Mouse (Mus musculus) thymus, adult 2 months (tissue): ENCODE results near the gene Fbxl20. TPM values are rescaled to one million over a fixed set of nuclear protein-coding genes. Genes with fewer than 3 reads are reported as not detected.

ENCODE experiments used
- DNase-seq: peaks from one replicate; pipeline ENCODE4 v3.0.0; 2021
- H3K27ac ChIP-seq: fragments of 200-500 bp; 2 replicates; pipeline ENCODE4 v1.5.1; 2012; ENCODE audit warnings: low read length, control low read depth; ENCODE audit not compliant: control insufficient read depth, insufficient read depth
- H3K27me3 ChIP-seq: fragments of 200-500 bp; 2 replicates; pipeline ENCODE4 v1.6.1; 2012; ENCODE audit warnings: mild to moderate bottlenecking, low read length, moderate library complexity, mixed read lengths; ENCODE audit not compliant: control insufficient read depth, insufficient read depth
- H3K36me3 ChIP-seq: fragments of 200-500 bp; 2 replicates; pipeline ENCODE4 v1.6.1; 2012; ENCODE audit warnings: mild to moderate bottlenecking, low read length, moderate library complexity; ENCODE audit not compliant: control insufficient read depth, insufficient read depth
- H3K4me1 ChIP-seq: fragments of 200-500 bp; replicated peaks from 2 replicates; pipeline ENCODE4 v1.6.1; 2012; ENCODE audit warnings: low read length; ENCODE audit not compliant: control insufficient read depth, insufficient read depth
- H3K4me3 ChIP-seq: fragments of 200-500 bp; 2 replicates; pipeline ENCODE4 v1.5.1; 2012; ENCODE audit warnings: mild to moderate bottlenecking, low read length, control low read depth, moderate library complexity; ENCODE audit not compliant: control insufficient read depth, insufficient read depth
- CTCF ChIP-seq: fragments of 200-500 bp; IDR thresholded peaks from 2 replicates; pipeline ENCODE4 v1.5.1; 2012; ENCODE audit warnings: mild to moderate bottlenecking, control low read depth, low read length, moderate library complexity, borderline replicate concordance; ENCODE audit not compliant: control insufficient read depth, poor library complexity, insufficient read depth; ENCODE audit errors: extremely low read depth
- POLR2A ChIP-seq: fragments of 200-500 bp; IDR thresholded peaks from 2 replicates; pipeline ENCODE4 v1.6.1; 2012; ENCODE audit warnings: mild to moderate bottlenecking, low read length, control low read depth, moderate library complexity; ENCODE audit not compliant: control insufficient read depth, poor library complexity, insufficient read depth; ENCODE audit errors: extremely low read depth
- WGBS: fragments of 180-500 bp; shearing (Covaris S2); methylation state at CpG from one replicate; pipeline ENCODE4 v1.1.7; 2018; 5-methylcytosine and 5-hydroxymethylcytosine counted together
- polyA plus RNA-seq: library from polyadenylated mRNA; depleted of rRNA; stranded (reverse); fragments of >200 nt; gene quantifications from 2 replicates; pipeline ENCODE4 v1.2.3, GENCODE M21; 2012; rRNA removed

Fbxl20 gene
- polyA plus RNA-seq, 1 experiment: 40.3 TPM

- H3K27ac ChIP-seq: no peak overlapping the region
- no peaks in the 10 kb centered on the region for H3K27me3 ChIP-seq
- no peak for DNase-seq
- H3K4me1 ChIP-seq: peaks cover 9% of the 10 kb centered on the region
- TF ChIP-seq CTCF: no peak
- no peak for TF ChIP-seq POLR2A
- 85% methylated on average over 6 of the region's 6 CpGs for WGBS
- H3K4me3 ChIP-seq: no peak overlapping the region
- H3K36me3 ChIP-seq: no peaks in the 10 kb centered on the region
Observed at GRCm38 (mm10) chr11:98042741-98043140, 107.5 kb downstream of the Fbxl20 start.

DNA sequence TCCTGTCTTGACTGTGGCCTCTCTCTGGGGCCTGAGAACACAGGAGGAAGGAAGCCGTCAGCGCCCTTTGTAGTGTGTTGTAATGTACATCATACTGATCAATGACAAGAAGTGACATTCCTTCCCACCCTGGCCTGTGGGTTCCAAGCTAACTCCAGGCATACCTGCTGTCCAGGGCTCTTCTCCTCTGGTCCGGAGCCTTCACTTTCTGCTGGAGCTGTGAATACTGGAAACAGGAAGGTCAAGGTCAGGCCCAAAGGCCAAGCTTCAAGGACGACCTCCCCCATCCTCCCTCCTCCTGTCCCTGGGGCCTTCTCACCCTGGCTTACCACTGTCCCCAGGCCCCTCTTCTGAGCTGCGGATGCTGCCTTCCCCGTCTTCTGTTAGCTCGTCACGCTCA lies 109.2 kb downstream of the Fbxl20 start:
- Histone ChIP-seq H3K4me1 (peaks cover 7% of the 10 kb centered on the region; the same call in 1 of the 2 replicates), H3K27ac (no peak overlapping the region), H3K36me3 (no peaks in the 10 kb centered on the region), H3K4me3 (no peak overlapping the region), H3K27me3 (no peaks in the 10 kb centered on the region; the same call in 1 of the 2 replicates)
- TF ChIP-seq POLR2A (no peak), CTCF (no peak)
- no peak for DNase-seq
- 94% methylated on average over 8 of the region's 8 CpGs for WGBS

DNA sequence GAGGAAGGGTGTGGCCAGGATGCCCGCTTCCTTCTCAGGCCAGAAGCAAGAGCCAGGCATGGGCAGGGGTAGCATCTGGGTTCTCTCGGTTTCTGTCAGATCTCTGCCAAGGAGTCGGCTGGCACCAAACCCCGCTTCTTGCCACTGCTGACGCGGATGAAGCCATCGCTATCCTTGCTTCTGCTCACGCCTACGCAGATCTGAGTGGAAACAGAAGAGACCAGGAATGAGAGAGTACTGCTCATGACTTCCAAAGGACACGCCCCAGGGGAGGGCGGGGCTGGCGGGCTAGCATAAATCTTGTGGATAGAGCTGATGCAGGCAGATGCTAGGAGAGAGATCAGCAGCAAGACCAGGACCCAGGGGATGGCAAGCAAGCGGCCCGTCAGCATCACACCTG lies 112.3 kb downstream of the Fbxl20 start:
- Histone ChIP-seq H3K27me3 (peaks cover 3% of the 10 kb centered on the region; the same call in 1 of the 2 replicates), H3K4me1 (no peaks in the 10 kb centered on the region; the same call in 1 of the 2 replicates), H3K27ac (no peak overlapping the region), H3K36me3 (no peaks in the 10 kb centered on the region), H3K4me3 (no peak overlapping the region)
- DNase-seq: no peak
- 86% methylated on average over 14 of the region's 14 CpGs for WGBS
- TF ChIP-seq POLR2A: no peak

GRCm38 (mm10) chr11:98035977-98036377 lies 114.2 kb downstream of the Fbxl20 start:
- no peaks in the 10 kb centered on the region; the same call in 1 of the 2 replicates for H3K4me1 ChIP-seq
- TF ChIP-seq CTCF (no peak), POLR2A (no peak)
- 2% methylated on average over 27 of the region's 27 CpGs for WGBS
- H3K27ac ChIP-seq: no peak overlapping the region
- H3K36me3 ChIP-seq: peaks cover 1% of the 10 kb centered on the region
- H3K27me3 ChIP-seq: peaks cover 3% of the 10 kb centered on the region; the same call in 1 of the 2 replicates
- no peak for DNase-seq
- no peak overlapping the region for H3K4me3 ChIP-seq

DNA sequence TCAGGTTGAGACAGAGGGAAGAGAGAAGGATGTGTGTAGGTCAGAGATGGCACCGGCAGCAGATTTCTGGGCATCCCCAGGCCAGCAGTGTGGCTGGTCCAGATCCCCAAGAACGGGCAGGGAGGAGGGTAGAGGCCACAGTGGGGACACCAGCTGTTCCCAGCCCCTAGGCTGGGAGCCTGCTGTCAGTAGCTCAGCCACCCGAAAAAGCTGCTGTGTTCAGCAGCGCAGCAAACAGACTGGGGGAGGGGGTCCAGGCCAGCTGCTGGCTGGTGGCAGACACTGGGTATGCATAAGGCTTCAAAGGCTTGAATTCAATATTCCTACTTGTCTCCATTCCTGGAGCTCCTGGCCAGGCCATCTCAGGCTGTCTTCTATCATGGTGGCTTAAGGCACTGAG lies 115.4 kb downstream of the Fbxl20 start:
- DNase-seq: no peak
- Histone ChIP-seq H3K4me1 (no peaks in the 10 kb centered on the region; the same call in 1 of the 2 replicates), H3K4me3 (no peak overlapping the region), H3K27me3 (peaks cover 3% of the 10 kb centered on the region; the same call in 1 of the 2 replicates), H3K27ac (no peak overlapping the region), H3K36me3 (peaks cover 12% of the 10 kb centered on the region)
- no peak for TF ChIP-seq POLR2A
- no peak for TF ChIP-seq CTCF
- 73% methylated on average over 4 of the region's 4 CpGs for WGBS

GRCm38 (mm10) chr11:98034061-98034460 lies 116.1 kb downstream of the Fbxl20 start:
- Histone ChIP-seq H3K27me3 (peaks cover 3% of the 10 kb centered on the region; the same call in 1 of the 2 replicates), H3K36me3 (peaks cover 20% of the 10 kb centered on the region), H3K4me1 (no peaks in the 10 kb centered on the region; the same call in 1 of the 2 replicates), H3K4me3 (no peak overlapping the region), H3K27ac (no peak overlapping the region)
- DNase-seq: no peak
- WGBS: 89% methylated on average over 5 of the region's 5 CpGs
- TF ChIP-seq POLR2A: no peak
- no peak for TF ChIP-seq CTCF

Other genes starting within 250 kb of the Fbxl20 start
- gene Plxdc1, start 164.0 kb downstream of the Fbxl20 start, polyA plus RNA-seq: 77.5 and 94.1 TPM in 2 replicates
- 181 and 217 TPM in 2 replicates for gene Arl5c, start 154.2 kb downstream of the Fbxl20 start, polyA plus RNA-seq
- gene Cacnb1, start 127.4 kb downstream of the Fbxl20 start, polyA plus RNA-seq: 27.1 and 32.9 TPM in 2 replicates
- gene Rpl19, start 123.7 kb downstream of the Fbxl20 start, polyA plus RNA-seq: 1,012 and 1,033 TPM in 2 replicates
- 0.50 and 0.55 TPM in 2 replicates for gene Stac2, start 96.9 kb downstream of the Fbxl20 start, polyA plus RNA-seq
- gene Med1, start 42.9 kb upstream of the Fbxl20 start, polyA plus RNA-seq: 29.0 and 30.8 TPM in 2 replicates
- gene Cdk12, start 52.7 kb upstream of the Fbxl20 start, polyA plus RNA-seq: 27.0 and 30.4 TPM in 2 replicates
- 0.12 and 0.22 TPM in 2 replicates for gene Neurod2, start 179.2 kb upstream of the Fbxl20 start, polyA plus RNA-seq
- gene Ppp1r1b, start 198.0 kb upstream of the Fbxl20 start, polyA plus RNA-seq: 5.9 and 11.5 TPM in 2 replicates
- gene Stard3, start 208.0 kb upstream of the Fbxl20 start, polyA plus RNA-seq: 260 and 271 TPM in 2 replicates
- 9.9 and 83.8 TPM in 2 replicates for gene Tcap, start 233.4 kb upstream of the Fbxl20 start, polyA plus RNA-seq
- gene Pnmt, start 236.0 kb upstream of the Fbxl20 start, polyA plus RNA-seq: 0.77 and 1.3 TPM in 2 replicates